Mouse (Mus musculus) stomach, embryonic 14.5 days (tissue): ENCODE measurements around the gene Crp. TPM values are rescaled to one million over a fixed set of nuclear protein-coding genes. Genes with fewer than 3 reads are reported as not detected.

Experiments used
- ATAC-seq: fragments of 200-750 bp; cut with Nextera tagmentation; 2 replicates; pipeline ENCODE4 v1.8.0; 2017; ENCODE audit warnings: low read depth, moderate TSS enrichment; ENCODE audit not compliant: insufficient number of reproducible peaks, insufficient read depth, low FRiP score
- H3K27ac ChIP-seq: fragments of 300-500 bp; sonication (generic); 2 replicates; pipeline ENCODE4 v1.5.1; 2014; ENCODE audit warnings: mild to moderate bottlenecking, low read length, moderate library complexity, mixed read lengths
- H3K27me3 ChIP-seq: fragments of 300-500 bp; sonication (generic); 2 replicates; pipeline ENCODE4 v1.6.1; 2014; ENCODE audit warnings: low read length, control low read depth, mixed read lengths; ENCODE audit not compliant: control insufficient read depth, insufficient read depth
- H3K36me3 ChIP-seq: fragments of 300-500 bp; sonication (generic); 2 replicates; pipeline ENCODE4 v1.6.1; 2014; ENCODE audit warnings: mild to moderate bottlenecking, control low read depth, low read length, moderate library complexity, mixed read lengths; ENCODE audit not compliant: control insufficient read depth, insufficient read depth
- H3K4me1 ChIP-seq: fragments of 300-500 bp; sonication (generic); 2 replicates; pipeline ENCODE4 v1.6.1; 2014; ENCODE audit warnings: low read length, control low read depth, mixed read lengths; ENCODE audit not compliant: control insufficient read depth, insufficient read depth
- H3K4me2 ChIP-seq: fragments of 300-500 bp; sonication (generic); replicated peaks from 2 replicates; pipeline ENCODE4 v1.6.1; 2014; ENCODE audit warnings: low read depth, low read length, control low read depth
- H3K4me3 ChIP-seq: fragments of 300-500 bp; sonication (generic); 2 replicates; pipeline ENCODE4 v1.5.1; 2014; ENCODE audit warnings: low read depth, low read length, control low read depth
- H3K9ac ChIP-seq: fragments of 300-500 bp; sonication (generic); replicated peaks from 2 replicates; pipeline ENCODE4 v1.6.1; 2014; ENCODE audit warnings: low read depth, mild to moderate bottlenecking, control low read depth, low read length, moderate library complexity, mixed read lengths
- H3K9me3 ChIP-seq: fragments of 300-500 bp; sonication (generic); 2 replicates; pipeline ENCODE4 v1.6.1; 2016; ENCODE audit warnings: low read depth, low read length, control low read depth; ENCODE audit not compliant: control insufficient read depth
- WGBS: fragments of 180-500 bp; shearing (Covaris S2); extraction: QIAGEN DNeasy Blood & Tissue Kit; methylation state at CpG from one replicate; pipeline ENCODE4 v1.1.7; 2014; 5-methylcytosine and 5-hydroxymethylcytosine counted together
- polyA plus RNA-seq: library from polyadenylated mRNA; unstranded; fragments of >200 nt; fragmentation: Nextera tagmentation; extraction: Ambion mirVana; gene quantifications from 2 replicates; pipeline ENCODE4 v1.2.1, GENCODE M21; 2014

Gene Crp
- polyA plus RNA-seq, 1 experiment from 2014 or later, result 0.29 TPM

- Histone ChIP-seq H3K27ac (no peak overlapping the region), H3K4me1 (no peaks in the 10 kb centered on the region), H3K4me3 (no peak overlapping the region), H3K9me3 (no peaks in the 10 kb centered on the region), H3K4me2 (no peak overlapping the region), H3K27me3 (no peaks in the 10 kb centered on the region), H3K36me3 (no peaks in the 10 kb centered on the region), H3K9ac (no peak overlapping the region)
- 77% methylated on average over 1 of the region's 1 CpGs for WGBS
- ATAC-seq, result no peak
Measured at GRCm38 (mm10) chr1:172759525-172759924, 61.7 kb downstream of the Crp start.

DNA sequence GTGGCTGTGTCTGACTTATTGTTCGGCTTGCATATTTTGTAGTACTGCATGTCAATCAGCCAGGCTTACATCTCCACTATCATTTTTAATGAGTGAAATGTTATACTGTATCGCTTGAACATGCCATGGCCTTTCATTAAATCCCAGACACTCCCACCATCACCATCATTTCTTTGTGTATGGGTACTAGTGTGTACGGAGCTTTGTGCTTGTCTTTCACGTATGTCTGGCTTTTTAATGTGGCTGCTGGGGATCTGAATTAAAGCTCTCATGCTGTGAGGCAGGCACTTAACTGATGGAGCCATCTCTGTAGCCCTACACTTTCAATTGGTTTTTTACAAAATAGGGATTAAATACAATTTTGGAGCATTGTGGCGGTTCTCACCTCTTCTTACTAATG, 81.3 kb downstream of the Crp start:
- WGBS, result 85% methylated on average over 5 of the region's 5 CpGs
- H3K4me2 ChIP-seq, result no peak overlapping the region
- no peak for ATAC-seq
- H3K4me3 ChIP-seq, result no peak overlapping the region
- H3K27me3 ChIP-seq, result no peaks in the 10 kb centered on the region
- H3K27ac ChIP-seq, result no peak overlapping the region
- H3K36me3 ChIP-seq, result no peaks in the 10 kb centered on the region
- no peak overlapping the region for H3K9ac ChIP-seq
- H3K4me1 ChIP-seq, result no peaks in the 10 kb centered on the region
- no peaks in the 10 kb centered on the region for H3K9me3 ChIP-seq

- ATAC-seq, result no peak
- Histone ChIP-seq H3K27ac (no peak overlapping the region), H3K4me3 (no peak overlapping the region), H3K9ac (no peak overlapping the region), H3K9me3 (no peaks in the 10 kb centered on the region), H3K27me3 (no peaks in the 10 kb centered on the region), H3K4me2 (no peak overlapping the region), H3K36me3 (no peaks in the 10 kb centered on the region), H3K4me1 (no peaks in the 10 kb centered on the region)
- 72% methylated on average over 2 of the region's 2 CpGs for WGBS
Measured at GRCm38 (mm10) chr1:172785322-172785721, 87.5 kb downstream of the Crp start.

GRCm38 (mm10) chr1:172785886-172786285, 88.0 kb downstream of the Crp start:
- no peaks in the 10 kb centered on the region for H3K4me1 ChIP-seq
- peak; percentile 49; the same call in 1 of the 2 replicates for ATAC-seq
- H3K36me3 ChIP-seq, result no peaks in the 10 kb centered on the region
- WGBS, result 24% methylated on average over 1 of the region's 1 CpGs
- H3K4me3 ChIP-seq, result no peak overlapping the region
- H3K9me3 ChIP-seq, result no peaks in the 10 kb centered on the region
- no peaks in the 10 kb centered on the region for H3K27me3 ChIP-seq
- H3K9ac ChIP-seq, result no peak overlapping the region
- no peak overlapping the region for H3K4me2 ChIP-seq
- H3K27ac ChIP-seq, result no peak overlapping the region

- Histone ChIP-seq H3K27me3 (no peaks in the 10 kb centered on the region), H3K4me2 (no peak overlapping the region), H3K9ac (no peak overlapping the region), H3K4me1 (no peaks in the 10 kb centered on the region), H3K4me3 (no peak overlapping the region), H3K27ac (no peak overlapping the region), H3K36me3 (no peaks in the 10 kb centered on the region), H3K9me3 (no peaks in the 10 kb centered on the region)
- WGBS, result 74% methylated on average over 2 of the region's 2 CpGs
- no peak for ATAC-seq
Measured at GRCm38 (mm10) chr1:172828975-172829374, 131.1 kb downstream of the Crp start.

DNA sequence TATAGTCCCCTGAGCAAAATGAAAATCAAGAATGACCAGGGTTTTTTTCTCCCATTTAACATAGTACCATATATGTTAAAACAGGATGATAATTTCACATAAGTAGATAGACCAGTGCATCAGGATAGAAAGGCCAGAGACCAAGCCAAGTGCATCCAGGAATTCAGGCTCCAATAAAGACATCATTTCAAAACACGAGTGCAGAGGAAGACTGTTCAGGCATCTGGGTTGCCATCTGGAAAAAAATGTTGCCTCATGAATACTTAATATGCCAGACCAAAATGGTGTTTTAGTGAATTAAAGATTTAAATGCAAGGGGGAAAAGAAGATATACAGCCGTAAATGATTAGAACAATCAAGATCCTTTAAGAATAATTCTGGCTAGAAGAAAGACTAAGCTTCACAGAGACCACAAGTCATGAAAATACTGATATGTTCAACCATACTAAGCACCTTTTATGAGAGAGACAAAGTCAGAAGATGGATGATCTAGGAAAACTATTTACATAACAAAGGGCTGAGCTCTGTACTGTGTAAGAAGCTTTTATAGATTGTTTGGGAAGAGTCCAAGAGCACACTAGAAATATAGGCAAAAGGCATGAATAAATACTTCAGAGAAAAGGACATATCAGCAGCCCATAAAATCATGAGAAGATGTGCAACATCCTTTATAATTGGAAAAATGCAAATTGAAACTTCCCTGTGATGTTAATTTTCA, 149.3 kb downstream of the Crp start:
- 83% methylated on average over 2 of the region's 2 CpGs for WGBS
- Histone ChIP-seq H3K4me1 (no peaks in the 10 kb centered on the region), H3K27ac (no peak overlapping the region), H3K4me2 (no peak overlapping the region), H3K9ac (no peak overlapping the region), H3K36me3 (no peaks in the 10 kb centered on the region), H3K27me3 (no peaks in the 10 kb centered on the region), H3K9me3 (no peaks in the 10 kb centered on the region), H3K4me3 (no peak overlapping the region)
- ATAC-seq, result no peak

DNA sequence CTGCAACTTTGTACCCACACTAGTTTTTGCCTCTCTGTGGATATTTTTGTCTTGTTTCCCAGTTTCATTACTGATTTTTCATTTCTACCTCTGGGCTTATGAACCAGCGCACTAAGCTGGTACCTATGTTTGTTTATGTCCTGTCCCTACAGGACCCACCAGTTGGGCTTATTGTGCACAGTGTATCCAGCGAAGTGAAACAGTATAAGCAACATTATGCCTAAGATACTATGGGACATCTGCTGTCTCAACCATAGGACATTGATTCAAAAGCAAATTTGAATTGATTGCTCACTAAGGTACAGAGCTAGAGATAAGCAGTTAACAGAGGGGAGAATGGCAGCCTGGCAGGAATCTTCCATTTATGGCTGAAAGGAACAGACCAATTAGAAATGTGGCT, 150.3 kb downstream of the Crp start:
- no peaks in the 10 kb centered on the region for H3K9me3 ChIP-seq
- H3K4me3 ChIP-seq, result no peak overlapping the region
- no peaks in the 10 kb centered on the region for H3K4me1 ChIP-seq
- no peaks in the 10 kb centered on the region for H3K27me3 ChIP-seq
- ATAC-seq, result no peak
- no peaks in the 10 kb centered on the region for H3K36me3 ChIP-seq
- H3K27ac ChIP-seq, result no peak overlapping the region
- no peak overlapping the region for H3K4me2 ChIP-seq
- H3K9ac ChIP-seq, result no peak overlapping the region
- 80% methylated on average over 2 of the region's 2 CpGs for WGBS

GRCm38 (mm10) chr1:172875265-172875664, 177.4 kb downstream of the Crp start:
- H3K27me3 ChIP-seq, result no peaks in the 10 kb centered on the region
- H3K36me3 ChIP-seq, result no peaks in the 10 kb centered on the region
- WGBS, result 59% methylated on average over 4 of the region's 4 CpGs
- no peak overlapping the region for H3K27ac ChIP-seq
- H3K9me3 ChIP-seq, result no peaks in the 10 kb centered on the region
- no peak overlapping the region for H3K9ac ChIP-seq
- H3K4me1 ChIP-seq, result no peaks in the 10 kb centered on the region; the same call in 1 of the 2 replicates
- no peak for ATAC-seq
- H3K4me3 ChIP-seq, result no peak overlapping the region
- H3K4me2 ChIP-seq, result no peak overlapping the region

DNA sequence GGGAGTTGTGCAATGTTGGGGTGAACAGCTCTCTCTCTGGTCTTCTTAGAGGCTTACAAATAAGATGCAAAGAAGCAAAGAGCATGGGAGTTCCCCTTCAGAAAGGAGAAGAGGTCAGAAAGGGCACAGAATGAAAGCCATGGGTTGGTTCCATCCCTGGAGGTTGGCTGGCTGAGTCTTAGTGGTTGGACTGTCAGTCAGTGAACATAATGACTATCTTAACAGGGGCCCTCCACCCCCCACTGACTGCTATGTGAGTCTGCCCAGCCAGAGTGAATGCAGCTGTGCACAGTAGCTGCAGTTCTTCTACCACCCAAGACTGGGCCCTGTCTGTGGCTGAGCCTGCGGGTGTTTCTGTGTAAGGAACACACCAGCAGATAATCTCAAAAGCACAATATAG, 178.8 kb downstream of the Crp start:
- Histone ChIP-seq H3K9ac (no peak overlapping the region), H3K4me1 (no peaks in the 10 kb centered on the region; the same call in 1 of the 2 replicates), H3K4me3 (no peak overlapping the region), H3K4me2 (no peak overlapping the region), H3K36me3 (no peaks in the 10 kb centered on the region), H3K9me3 (no peaks in the 10 kb centered on the region), H3K27me3 (no peaks in the 10 kb centered on the region), H3K27ac (no peak overlapping the region)
- 32% methylated on average over 1 of the region's 1 CpGs for WGBS
- no peak for ATAC-seq
